Comparison of ENCODE assay signal across 8 mouse cellular contexts in genomic region chr9:48675151-48675790, GRCm38 (mm10).
A peak's percentile ranks its signal among the peaks of the same experiment; 100 is the strongest.
DNase-seq lines count a peak whose midpoint lies in the region; ATAC-seq and TF ChIP-seq lines count a peak whose summit lies in the region.

No protein-coding gene starts in this region.

- 0 out of 2 replicates have a peak, but pooled peaks cover 7% of the 10 kb centered on the region for H3K36me3 ChIP-seq in hindbrain, embryonic 10.5 days
- no peaks in the 10 kb centered on the region for H3K36me3 ChIP-seq in hindbrain, embryonic 14.5 days (replicated peaks; ENCODE audit: control insufficient read depth, insufficient read depth)
- H3K36me3 ChIP-seq in heart, postnatal 0 days (replicated peaks; ENCODE audit: control insufficient read depth, insufficient read depth, low read length), result no peaks in the 10 kb centered on the region

- peaks cover 8% of the 10 kb centered on the region; the same call in 1 of the 2 replicates for H3K27me3 ChIP-seq in hindbrain, embryonic 10.5 days (ENCODE audit: insufficient read depth, poor library complexity, severe bottlenecking)
- no peaks in the 10 kb centered on the region for H3K27me3 ChIP-seq in hindbrain, embryonic 14.5 days (ENCODE audit: control insufficient read depth, insufficient read depth, low read length)
- no peaks in the 10 kb centered on the region for H3K27me3 ChIP-seq in heart, postnatal 0 days (ENCODE audit: control insufficient read depth, insufficient read depth, low read length)

- no peak for TF ChIP-seq CTCF in heart, postnatal 0 days (IDR thresholded peaks at IDR 0.05; ENCODE audit: low read depth)

- H3K9ac ChIP-seq in hindbrain, embryonic 14.5 days, result no peak overlapping the region
- H3K9ac ChIP-seq in heart, postnatal 0 days (replicated peaks; ENCODE audit: low read depth, low read length), result no peak overlapping the region

- 7% methylated on average over 11 of the region's 11 CpGs for WGBS in hindbrain, embryonic 10.5 days
- WGBS in hindbrain, embryonic 14.5 days, result 8% methylated on average over 11 of the region's 11 CpGs
- WGBS in heart, postnatal 0 days, result 49% methylated on average over 11 of the region's 11 CpGs

- no peak for ATAC-seq in hindbrain, embryonic 14.5 days (ENCODE audit: low FRiP score)
- ATAC-seq in heart, postnatal 0 days (ENCODE audit: insufficient read depth, low read depth), result no peak

- H3K27ac ChIP-seq in hindbrain, embryonic 10.5 days, result peak overlapping the region; percentile 73
- no peak overlapping the region for H3K27ac ChIP-seq in hindbrain, embryonic 14.5 days
- peak overlapping the region; percentile 51; the same call in 1 of the 2 replicates for H3K27ac ChIP-seq in heart, postnatal 0 days (ENCODE audit: low read depth)

- H3K4me1 ChIP-seq in hindbrain, embryonic 10.5 days (replicated peaks), result peaks cover 83% of the 10 kb centered on the region
- H3K4me1 ChIP-seq in hindbrain, embryonic 14.5 days (replicated peaks; ENCODE audit: control insufficient read depth, insufficient read depth, low read length), result peaks cover 59% of the 10 kb centered on the region
- H3K4me1 ChIP-seq in heart, postnatal 0 days (ENCODE audit: control insufficient read depth, insufficient read depth), result peaks cover 27% of the 10 kb centered on the region

- peak overlapping the region; percentile 26; the same call in 1 of the 2 replicates for H3K4me3 ChIP-seq in hindbrain, embryonic 10.5 days
- no peak overlapping the region for H3K4me3 ChIP-seq in hindbrain, embryonic 14.5 days (replicated peaks; ENCODE audit: low read length)
- H3K4me3 ChIP-seq in heart, postnatal 0 days (ENCODE audit: low read depth, low read length), result no peak overlapping the region

- H3K9me3 ChIP-seq in hindbrain, embryonic 10.5 days, result no peaks in the 10 kb centered on the region
- no peaks in the 10 kb centered on the region for H3K9me3 ChIP-seq in hindbrain, embryonic 14.5 days (ENCODE audit: control insufficient read depth, low read length)
- no peaks in the 10 kb centered on the region for H3K9me3 ChIP-seq in heart, postnatal 0 days (replicated peaks; ENCODE audit: control insufficient read depth, low read length)

- TF ChIP-seq EP300 in heart, postnatal 0 days (IDR thresholded peaks at IDR 0.05; ENCODE audit: low read depth), result no peak

- intact Hi-C loops in left cerebral cortex, postnatal 4 days (cut with DNase I), result no loop called here

- peak; percentile 84 for DNase-seq in hindbrain, embryonic 10.5 days (ENCODE audit: low spot score)
- no peak for DNase-seq in hindbrain, embryonic 14.5 days (ENCODE audit: low spot score)
- peak; percentile 87 for DNase-seq in embryo, embryonic 9.5 days (ENCODE audit: extremely low spot score)
- DNase-seq in heart, postnatal 0 days (ENCODE audit: low spot score), result no peak
- peak; percentile 53 for DNase-seq in left cerebral cortex, postnatal 4 days
- DNase-seq in spleen, postnatal 4 days (ENCODE audit: low spot score in 2 of 2), result no peak
- no peak for DNase-seq in urinary bladder, postnatal 14 days (ENCODE audit: low spot score)
- DNase-seq in urinary bladder, postnatal 10 days (ENCODE audit: low spot score), result no peak

- H3K4me2 ChIP-seq in hindbrain, embryonic 14.5 days (replicated peaks), result no peak overlapping the region
- H3K4me2 ChIP-seq in heart, postnatal 0 days (ENCODE audit: low read depth, low read length), result no peak overlapping the region

Comparison
In these comparisons a context has a peak if more than half of its experiments do, and no peak if none do; other contexts are left out.
1. DNase-seq: peak in hindbrain, embryonic 10.5 days (single experiment), embryo, embryonic 9.5 days (single experiment) and left cerebral cortex, postnatal 4 days (single experiment); none in hindbrain, embryonic 14.5 days (single experiment), heart, postnatal 0 days (single experiment), spleen, postnatal 4 days (0 of 2), urinary bladder, postnatal 14 days (single experiment) and urinary bladder, postnatal 10 days (single experiment).